Mouse (Mus musculus) left cerebral cortex, adult 18-20 months (tissue): Measurements from ENCODE around the gene Gna11. TPM values are rescaled to one million over a fixed set of nuclear protein-coding genes. Genes with fewer than 3 reads are reported as not detected.

Experiments
- DNase-seq, 2 experiments: peaks; one replicate each; pipeline ENCODE4 v3.0.0; 2021 to 2022; ENCODE audit warnings: low spot score in 2 of 2, mixed read lengths in 1 of 2
- total RNA-seq, 2 experiments: library from RNA; stranded (reverse); gene quantifications; 2 replicates each; pipeline ENCODE4 v1.2.3; 2021

The Gna11 gene
- total RNA-seq, 2 experiments from 2014 or later, result 105 to 114 TPM

DNA sequence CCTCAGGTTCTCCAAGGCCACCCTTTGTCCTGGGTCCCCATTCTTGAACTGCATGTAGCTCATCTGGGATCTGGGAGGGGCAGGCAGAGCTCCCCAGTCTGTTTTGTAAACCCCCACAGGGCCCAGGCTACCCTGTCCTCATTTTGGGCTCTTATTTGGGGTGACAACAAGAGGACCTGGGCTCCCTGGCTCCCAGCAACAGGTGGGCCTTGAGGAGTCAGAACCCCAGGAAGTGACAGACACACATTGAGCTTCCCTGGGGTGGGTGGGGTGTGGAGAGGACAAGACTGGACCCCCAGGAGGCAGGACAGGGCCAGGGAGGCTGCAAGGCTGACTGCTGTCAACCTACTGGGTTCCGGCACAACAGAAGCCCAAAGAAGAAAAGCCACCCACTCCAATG, 1.4 kb downstream of the Gna11 start:
- DNase-seq, result no peak

DNA sequence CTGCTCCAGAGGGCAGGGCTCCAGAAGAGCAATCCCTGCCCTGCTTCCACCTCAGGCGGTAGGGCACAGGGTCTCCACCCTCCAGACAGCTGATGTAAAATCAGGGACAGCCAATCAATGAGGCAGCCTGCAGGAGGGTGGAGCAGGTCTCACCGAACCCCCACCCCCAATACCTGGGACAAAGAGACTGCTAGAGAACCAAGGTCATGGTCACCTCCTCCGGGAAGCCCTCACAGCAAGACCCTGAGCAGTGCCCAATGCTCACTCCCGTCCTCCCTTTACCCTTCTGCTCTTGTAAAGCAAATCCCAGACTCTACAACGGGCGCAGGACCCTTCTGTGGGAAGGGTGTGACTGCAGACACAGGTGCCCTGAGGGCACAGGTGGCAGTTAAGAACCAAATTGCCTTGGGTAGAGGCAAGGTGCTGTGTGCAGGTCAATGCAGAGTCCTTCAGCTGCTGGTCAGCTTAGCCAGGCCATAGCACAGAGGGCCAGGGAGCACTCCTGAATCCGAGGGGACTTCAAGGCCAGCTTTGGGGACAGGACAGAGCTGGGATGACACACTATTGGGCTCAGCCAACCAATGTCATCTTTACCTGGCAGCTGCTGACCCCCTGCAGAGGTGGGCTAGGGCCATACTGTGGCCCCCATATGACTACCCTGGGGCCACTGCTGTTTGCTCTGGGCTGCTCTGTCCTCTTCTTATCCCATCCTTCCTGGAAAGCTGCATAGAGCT, 2.1 kb downstream of the Gna11 start:
- DNase-seq, result no peak

DNA sequence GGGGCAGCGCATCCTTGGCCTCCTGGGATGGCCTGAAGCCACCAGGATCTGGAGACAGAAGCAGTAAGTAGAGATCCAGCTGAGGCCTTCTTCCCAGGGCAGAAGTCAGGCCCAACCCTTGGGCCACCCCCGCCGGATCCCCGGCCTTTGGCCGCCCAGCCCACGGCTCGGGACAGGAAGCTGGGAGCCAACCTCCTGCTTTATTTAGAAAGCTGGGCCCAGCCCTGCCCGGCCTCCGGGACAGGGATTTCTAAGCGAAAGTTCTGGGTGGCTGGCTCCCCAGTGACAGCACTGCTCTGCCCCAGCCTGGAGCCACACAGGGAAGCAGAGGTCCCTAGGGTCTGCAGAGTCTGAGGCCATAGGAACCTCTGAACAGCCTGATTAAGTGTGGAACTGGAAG, 3.2 kb downstream of the Gna11 start:
- DNase-seq, result no peak

DNA sequence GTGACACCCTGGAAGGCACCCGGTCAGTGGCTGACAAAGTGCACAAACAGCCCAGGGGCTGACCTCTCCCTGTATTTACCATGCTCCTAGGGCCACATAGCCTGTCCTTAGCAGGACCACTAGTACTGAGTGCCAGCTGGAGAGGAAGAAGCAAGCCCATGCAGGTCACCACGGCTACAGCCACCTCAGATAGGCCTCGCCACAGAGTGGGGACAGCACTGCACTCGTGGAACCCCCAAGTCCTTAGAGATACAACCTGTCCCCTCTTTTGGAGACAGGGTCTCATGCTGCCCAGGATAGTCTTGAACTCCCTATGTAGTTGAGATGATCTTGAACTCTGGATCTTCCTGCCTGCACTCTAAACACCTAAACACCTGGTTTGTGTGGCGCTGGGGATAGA, 3.6 kb downstream of the Gna11 start:
- no peak for DNase-seq

DNA sequence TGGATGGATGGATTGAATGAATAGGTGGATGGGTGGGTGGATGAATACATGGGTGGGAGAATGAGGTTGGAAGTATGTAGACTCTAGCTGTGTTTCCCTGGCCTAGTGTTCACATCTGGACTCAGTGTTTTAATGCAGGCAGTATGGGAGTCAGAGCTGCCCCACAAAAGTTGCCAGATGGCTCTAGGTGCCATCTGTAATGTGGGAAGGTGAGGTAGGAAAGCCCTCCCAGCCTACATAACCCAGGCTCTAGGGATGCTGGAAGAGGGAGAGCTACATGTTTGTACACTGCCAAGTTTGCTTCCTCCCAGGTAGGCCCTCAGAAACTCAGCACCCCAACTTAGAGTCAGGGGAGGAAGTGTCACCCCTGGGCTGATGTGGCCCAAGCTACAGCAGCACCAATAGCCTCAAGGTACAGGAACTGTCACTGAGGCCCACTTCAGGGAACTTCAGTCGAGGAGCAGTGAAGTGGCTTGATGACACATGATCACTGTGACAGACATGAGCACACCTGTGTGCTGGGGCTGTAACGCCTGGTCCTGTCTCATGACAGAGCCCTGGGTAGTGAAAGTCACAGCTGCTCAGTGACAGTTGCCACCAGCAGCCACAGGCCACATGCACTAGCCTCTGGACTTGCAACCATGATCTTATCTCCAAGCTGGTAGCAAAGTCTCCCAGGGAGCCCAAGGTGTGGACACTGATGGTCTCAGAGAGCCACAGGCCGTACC, 6.5 kb downstream of the Gna11 start:
- DNase-seq, result no peak

DNA sequence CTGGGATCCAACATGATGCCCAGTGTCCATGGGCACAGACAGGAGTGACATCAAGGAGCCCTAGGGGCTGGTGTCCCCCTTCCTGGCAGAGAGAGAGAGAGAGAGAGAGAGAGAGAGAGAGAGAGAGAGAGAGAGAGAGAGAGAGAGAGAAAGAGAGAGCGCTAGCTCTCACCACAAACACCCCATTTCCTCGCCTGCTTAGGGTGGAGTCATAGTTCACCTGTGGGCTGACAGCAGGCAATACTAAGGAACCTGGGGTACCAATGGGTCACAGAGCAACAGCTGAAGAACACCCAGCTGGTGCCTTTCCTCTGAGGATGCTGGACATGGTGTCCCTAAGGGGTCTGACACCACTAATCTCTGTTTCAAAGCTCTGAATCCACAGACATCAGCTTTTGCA, 7.6 kb downstream of the Gna11 start:
- DNase-seq, result no peak

DNA sequence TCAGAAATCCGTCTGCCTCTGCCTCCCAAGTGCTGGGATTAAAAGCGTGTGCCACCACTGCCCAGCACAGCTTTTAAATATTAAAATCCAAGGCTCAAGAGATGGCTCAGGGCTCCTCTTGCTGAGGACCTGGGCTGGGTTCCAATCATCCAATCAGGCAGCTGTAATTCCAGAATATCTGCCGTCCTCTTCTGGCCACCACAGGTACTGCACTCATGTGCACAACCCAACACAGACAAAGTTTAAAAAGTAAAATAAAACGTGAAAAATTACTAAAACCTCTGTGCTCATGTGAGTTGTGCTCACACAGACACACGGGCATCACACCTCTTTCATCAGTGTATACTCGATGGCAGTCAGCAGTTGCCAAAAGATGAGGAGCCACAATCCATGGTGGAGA, 8.3 kb downstream of the Gna11 start:
- no peak for DNase-seq

DNA sequence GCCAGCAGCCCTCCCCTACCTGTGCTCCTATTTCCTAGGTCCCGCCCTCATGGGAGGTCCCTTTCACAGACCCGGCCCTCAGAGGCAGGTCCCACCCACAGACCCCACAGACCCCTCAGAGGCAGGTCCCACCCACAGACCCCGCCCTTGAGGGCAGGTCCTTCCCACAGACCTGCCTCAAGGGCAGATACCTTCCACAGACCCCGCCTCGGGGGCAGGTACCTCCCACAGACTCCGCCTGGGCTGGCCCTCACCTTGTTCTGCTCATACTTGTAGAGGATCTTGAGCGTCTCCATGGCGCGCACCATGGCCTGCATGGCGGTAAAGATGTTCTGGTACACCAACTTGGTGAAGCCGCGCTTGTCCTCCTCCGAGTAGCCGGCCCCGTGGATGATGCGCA, 10.2 kb downstream of the Gna11 start:
- no peak for DNase-seq

DNA sequence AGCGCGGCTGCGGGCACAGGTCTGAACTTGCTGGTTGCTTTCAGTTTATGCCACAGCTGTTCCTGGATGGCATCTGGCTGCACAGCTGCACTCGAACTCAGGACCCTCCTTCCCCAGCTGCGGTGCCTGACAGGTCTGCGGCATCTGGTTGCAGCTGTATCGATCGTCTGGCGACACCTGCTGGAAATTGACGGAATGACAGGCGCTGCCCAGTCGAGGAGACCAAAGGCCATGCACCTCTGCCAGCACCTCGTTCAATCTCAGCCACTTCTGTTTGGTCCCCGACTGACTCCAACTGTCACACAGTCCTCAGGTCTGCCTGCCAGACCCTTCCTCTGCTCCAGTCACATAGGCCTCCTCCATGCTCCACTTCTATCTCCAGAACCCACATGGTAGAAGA, 18.2 kb downstream of the Gna11 start:
- peak; percentile 67 to 78 for DNase-seq

DNA sequence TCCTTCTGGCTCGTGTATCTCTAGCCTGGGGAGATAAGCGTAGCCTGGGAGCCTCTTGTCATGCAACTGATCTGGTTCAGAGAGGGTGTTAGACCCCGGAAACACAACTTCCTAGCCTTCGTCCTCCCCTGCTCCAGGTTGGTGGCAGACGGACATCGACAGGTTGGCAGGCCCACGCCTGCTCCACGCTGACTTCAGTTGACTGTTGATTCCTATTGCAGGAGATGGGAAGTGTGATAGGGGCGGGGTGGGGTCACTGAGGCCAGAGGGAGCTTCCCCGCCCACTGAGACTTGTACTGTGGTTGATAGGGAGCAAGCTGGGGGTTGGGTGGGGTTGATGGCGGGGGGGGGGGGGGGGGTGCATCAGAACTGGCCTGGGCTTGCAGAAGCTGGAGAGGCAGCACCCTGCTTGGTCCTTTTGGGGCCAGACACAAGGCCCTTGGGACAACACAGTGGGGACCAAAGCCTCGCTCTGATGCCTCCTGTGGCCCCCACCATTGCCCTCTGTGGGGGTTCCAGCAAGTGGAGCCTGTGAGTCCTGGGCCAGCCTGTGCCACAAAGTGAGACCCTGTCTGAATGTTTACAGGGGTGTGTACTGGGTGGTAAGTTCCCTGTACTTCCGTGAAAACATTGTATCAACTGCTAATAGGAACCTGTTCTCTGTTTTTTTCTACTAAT, 19.8 kb downstream of the Gna11 start:
- DNase-seq, result no peak

DNA sequence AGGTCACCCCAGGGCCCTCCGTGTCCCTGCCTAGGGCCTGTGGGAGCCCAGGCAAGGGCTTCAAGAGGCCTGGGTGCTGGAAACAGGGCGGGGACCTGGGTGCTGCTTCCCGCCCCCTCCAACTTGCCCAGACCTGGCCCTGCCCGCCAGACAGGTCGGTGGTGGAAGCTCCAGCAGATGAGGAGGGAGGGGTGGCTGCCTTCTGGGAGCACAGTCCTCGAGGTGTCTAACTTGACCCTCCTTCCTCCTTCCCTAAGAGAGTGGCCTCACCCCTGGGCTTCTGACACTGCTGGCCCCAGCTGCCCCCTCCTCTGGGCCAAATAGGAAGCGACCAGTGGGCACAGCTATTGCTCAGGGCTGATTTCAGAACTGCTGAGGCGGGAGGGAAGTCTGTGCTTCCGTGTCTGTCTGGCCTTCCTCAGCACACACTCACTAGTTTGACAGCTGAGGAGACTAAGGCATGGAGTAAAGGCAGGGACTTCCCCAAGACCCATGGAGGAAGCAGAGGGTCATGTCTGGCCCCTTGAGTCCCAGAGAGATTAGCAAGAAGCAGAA, 20.9 kb downstream of the Gna11 start, which contains the start of gene Gna15:
Gene Gna15, minus strand, starts transcription at position 175 of the 555 bp plus-strand sequence.
- no peak for DNase-seq

DNA sequence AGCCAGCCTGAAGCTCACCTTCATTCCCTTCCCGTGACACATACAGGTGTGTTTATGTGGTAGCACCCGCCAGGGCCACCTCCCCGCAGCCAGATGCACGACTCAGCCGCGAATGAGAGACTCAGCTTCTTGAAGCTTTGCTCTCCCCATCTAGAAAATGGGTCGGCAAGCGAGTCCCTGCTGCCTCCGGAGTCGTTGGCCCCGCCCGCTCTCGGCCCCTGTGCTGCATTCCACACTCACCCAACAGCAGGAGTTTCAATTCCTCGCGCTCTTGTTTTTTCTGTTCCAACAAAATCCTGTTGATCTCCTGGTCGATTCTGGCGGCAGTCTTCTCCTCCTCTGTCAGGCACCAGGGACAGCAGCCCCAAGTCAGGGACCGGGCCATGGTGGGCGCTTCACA, 21.4 kb downstream of the Gna11 start:
- DNase-seq, result no peak

DNA sequence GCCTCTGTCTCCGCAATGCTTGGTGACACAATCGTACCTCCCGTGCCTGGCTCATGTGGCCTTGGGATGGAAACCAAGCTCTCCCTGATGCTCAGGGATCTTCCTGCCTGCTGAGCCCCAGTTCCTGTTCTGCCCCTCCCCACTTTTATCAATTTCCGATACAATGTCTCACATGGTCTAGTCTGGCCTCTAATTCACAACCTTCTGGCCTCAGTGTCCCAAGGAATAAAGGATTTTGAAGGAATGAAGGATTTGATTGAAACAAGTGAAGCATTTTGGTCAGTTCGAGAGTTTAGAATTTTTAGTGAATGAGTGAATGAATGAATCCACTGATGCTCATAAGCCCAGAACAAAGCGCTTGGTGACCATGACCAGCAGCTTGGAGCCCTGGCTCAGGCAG, 21.8 kb downstream of the Gna11 start:
- DNase-seq, result no peak

DNA sequence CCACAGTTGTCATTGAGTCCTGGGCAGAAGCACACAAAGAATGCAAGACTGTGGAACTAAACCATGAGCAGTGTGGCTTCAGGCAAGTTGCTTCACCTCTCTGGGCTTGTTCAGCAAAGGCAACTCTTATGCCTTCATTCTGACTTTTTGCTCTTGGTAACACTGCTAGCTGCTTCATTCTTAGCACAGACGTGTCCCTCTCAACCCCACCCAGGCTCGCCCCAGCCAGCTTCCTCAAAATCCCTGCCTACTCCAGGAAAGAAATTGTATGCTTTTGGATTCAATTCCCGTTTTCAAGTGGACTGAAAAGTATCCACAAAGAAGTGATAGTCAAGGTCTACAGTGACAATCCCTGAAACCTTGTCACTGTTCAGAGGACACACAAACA, 25.0 kb downstream of the Gna11 start:
- no peak for DNase-seq

DNA sequence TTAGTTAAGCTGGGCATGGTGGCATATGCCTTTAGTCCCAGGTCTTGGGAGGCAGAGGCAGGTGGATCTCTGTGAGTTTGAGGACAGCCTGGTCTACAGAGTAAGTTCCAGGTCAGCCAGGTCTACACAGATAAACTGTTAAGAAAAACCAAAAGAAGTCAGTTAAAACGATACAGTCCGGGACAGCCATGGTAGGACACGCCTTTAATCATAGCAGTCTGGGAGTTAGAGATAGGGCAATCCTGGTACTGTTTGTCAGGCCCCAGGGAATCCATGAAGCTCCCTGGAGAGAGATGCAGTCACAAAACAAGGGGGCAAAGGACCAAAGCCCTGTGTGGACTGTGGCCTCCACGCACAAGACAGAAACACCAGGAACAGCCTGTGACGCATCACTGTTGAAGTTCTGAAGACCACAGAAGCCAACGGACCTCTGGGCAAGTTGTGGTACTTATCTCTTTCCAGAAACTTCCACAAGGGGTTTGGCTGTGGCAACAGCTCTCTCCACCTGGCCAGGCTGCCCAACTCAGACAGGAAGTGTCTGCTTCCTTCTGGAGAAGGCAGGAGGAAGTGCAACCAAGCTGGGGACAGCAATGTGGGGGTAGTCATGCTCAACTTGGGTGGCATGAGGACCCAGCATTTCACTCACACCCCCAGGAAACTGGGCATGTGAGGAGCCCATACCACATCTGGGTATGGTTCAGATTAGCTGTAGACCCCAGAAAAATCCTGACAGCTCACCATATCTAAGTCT, 25.6 kb downstream of the Gna11 start:
- DNase-seq, result no peak

DNA sequence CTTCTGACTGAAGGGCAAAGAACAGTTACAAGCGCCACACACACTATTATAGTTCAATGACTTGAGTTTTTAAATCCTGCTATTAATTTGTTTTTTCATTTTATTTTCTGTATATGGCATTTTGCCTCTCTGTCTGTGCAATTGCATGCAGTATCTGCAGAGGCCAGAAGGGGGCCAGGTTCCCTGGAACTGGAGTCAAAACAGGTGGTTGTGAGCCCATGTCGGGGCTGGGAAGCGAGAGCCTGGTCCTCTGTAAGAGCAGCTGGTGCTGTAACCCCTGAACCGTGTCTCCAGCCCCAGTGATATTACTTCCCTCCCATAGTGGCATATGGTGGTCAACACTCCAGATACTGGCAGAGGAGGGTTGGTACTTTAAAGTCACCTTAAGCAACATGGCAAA, 26.4 kb downstream of the Gna11 start:
- peak; percentile 45 to 66 for DNase-seq

DNA sequence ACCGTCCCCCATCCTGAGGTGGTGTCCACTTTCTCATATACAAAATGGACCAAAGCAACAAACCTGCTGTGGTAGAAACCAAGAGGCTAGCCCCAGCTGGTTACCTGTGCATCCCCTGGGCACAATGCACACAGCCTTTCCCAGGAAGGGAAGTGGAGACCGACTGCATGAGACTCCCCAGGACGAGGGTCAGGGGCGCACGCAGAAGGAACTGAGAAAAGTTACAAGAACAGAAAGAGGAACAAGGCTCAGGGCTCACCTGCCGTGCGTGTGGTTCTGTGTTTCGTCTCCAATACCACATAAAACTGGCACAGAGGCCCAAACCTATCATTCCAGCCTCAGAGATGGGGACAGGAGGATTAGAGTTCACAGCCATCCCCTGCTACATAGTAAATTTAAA, 27.8 kb downstream of the Gna11 start:
- no peak for DNase-seq

DNA sequence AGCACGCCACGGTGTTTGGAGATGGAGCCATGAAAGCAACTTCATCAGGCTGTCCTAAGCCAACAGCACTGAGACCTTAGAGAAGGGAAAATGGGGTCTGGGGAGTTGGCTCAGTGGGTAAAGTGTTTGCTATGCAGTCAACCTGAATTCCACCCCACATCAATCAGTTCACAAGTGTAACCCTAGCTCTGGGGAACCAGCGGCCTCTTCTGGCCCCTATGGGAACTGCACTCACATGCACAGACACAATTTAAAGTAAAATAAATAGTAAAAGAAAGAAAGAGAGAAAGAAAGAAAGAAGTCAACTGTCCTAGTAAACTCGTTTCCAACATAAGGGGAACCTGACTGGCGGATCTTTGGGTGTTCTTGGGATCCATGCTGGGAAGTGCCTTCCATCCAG, 31.2 kb downstream of the Gna11 start:
- no peak for DNase-seq

DNA sequence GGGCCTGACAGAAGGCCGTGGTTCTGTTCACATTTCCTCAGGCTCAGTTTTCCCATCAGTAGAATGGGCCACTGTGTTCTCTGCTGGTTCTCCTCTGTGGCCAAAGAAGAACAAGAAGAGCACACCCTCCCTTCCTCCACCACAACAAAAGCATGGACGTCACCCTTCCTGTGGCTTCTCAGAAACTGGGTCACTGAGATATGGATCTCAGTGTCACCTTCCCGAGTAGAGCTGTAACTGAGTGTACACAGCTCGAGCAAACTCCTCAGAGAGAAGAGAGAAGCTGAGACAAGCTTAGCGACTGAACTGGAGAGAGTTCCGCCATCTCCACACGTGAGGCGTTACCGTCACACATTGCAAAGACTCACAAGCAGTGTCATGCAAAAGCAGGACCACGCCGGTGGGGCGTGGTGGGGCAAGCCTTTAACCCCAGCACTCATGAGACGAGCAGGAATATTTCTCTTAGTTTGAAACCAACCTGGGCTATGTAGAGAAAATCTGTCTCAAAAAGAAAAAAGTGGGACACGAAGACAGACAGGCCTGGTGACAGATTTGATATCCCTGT, 34.7 kb downstream of the Gna11 start:
- no peak for DNase-seq

DNA sequence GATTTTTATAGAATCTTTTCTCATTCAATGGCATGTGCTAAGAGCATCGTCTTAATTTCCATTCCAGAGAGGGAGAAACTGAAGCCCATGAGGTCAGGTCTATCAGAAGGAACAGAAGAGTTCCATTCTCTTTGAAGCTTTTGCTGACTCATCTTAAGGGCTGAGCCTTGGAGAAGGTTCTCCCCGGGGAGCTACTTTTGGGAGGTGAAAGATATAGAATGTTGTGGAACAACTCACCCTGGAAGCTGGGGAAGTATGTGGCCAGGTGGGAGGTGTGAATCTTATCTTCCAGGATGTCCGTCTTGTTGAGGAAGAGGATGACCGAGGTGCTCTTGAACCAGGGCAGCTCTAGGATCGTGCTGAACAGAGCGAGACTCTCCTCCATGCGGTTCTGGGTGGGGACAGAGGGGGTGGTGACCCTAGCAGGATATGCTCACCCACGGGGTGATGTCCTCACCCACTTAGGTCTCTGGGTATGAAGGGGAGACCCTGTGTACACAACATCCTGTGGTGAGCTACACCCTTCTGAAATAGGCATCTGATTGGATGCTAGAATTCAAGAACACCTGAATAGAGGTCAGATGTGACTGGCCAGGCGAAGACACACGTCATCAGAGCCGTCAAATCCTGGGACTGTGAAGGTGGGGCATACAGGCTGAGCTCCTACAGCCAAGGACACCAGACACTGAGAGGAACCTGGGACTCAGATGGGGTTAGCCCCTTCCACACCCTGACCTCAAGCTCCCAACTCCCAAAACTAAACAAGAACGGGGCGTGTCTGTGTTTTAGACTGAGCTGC, 37.1 kb downstream of the Gna11 start:
- DNase-seq, result no peak
